Mouse (Mus musculus): Measurements from ENCODE around the gene 9530077C05Rik.

GRCm38 (mm10) chr9:22466212-22466611 is 54.9 kb downstream of the 9530077C05Rik start:
- TF ChIP-seq CTCF (IDR thresholded peaks at IDR 0.05; ENCODE audit: low read depth) = no peak
- no peak for TF ChIP-seq EP300 (IDR thresholded peaks at IDR 0.05; ENCODE audit: low read depth)

Measured in liver, postnatal 0 days (tissue).